Mouse (Mus musculus) CH12.LX (cell line): ENCODE measurements around the gene Mknk2. TPM values are rescaled to one million over a fixed set of nuclear protein-coding genes. Genes with fewer than 3 reads are reported as not detected.

ENCODE experiments used
- DNase-seq: peaks from one replicate; pipeline ENCODE4 v3.0.0-alpha.2; 2013; ENCODE audit errors: extremely low read depth
- H3K27ac ChIP-seq: 2 replicates; pipeline ENCODE4 v1.5.1; 2012; ENCODE audit warnings: low read depth, mild to moderate bottlenecking, control low read depth, moderate library complexity; ENCODE audit not compliant: insufficient read depth
- H3K27me3 ChIP-seq: replicated peaks from 2 replicates; pipeline ENCODE3; 2012; ENCODE audit warnings: inconsistent platforms
- H3K36me3 ChIP-seq, 2 experiments: replicated peaks in 1 of 2; 2 replicates each; pipeline versions ENCODE3 to v1.6.1; 2012; ENCODE audit warnings: inconsistent platforms in 1 of 2, low read length in 1 of 2, mild to moderate bottlenecking in 1 of 2, mixed read lengths in 1 of 2, moderate library complexity in 1 of 2; ENCODE audit not compliant: control insufficient read depth in 1 of 2, insufficient read depth in 1 of 2
- H3K4me1 ChIP-seq, 2 experiments: 2 replicates each; pipeline ENCODE4 v1.6.1; 2012; ENCODE audit warnings: inconsistent platforms in 1 of 2, moderate library complexity in 1 of 2; ENCODE audit not compliant: insufficient read depth in 2 of 2, control insufficient read depth in 1 of 2
- H3K4me2 ChIP-seq: 2 replicates; pipeline ENCODE4 v1.6.1; 2012; ENCODE audit warnings: low read depth, mild to moderate bottlenecking, control low read depth; ENCODE audit not compliant: poor library complexity, insufficient read depth, severe bottlenecking
- H3K4me3 ChIP-seq, 3 experiments: fragments of 150-350 bp in 1 of 3; sonication (generic) in 1 of 3; replicated peaks in 1 of 3; 2 replicates each; pipeline versions ENCODE3 to v1.5.1; 2011 to 2012; ENCODE audit warnings: low read depth in 2 of 3, low read length in 2 of 3, mild to moderate bottlenecking in 2 of 3, moderate library complexity in 2 of 3, control low read depth in 1 of 3, improper control_type of control experiment in 1 of 3, inconsistent platforms in 1 of 3, mixed read lengths in 1 of 3; ENCODE audit not compliant: poor library complexity in 1 of 3
- H3K79me2 ChIP-seq: replicated peaks from 2 replicates; pipeline ENCODE4 v1.6.1; 2012; ENCODE audit warnings: mild to moderate bottlenecking, moderate library complexity; ENCODE audit not compliant: control insufficient read depth, poor library complexity, insufficient read depth, severe bottlenecking; ENCODE audit errors: extremely low read depth
- H3K9ac ChIP-seq: 2 replicates; pipeline ENCODE4 v1.6.1; 2012; ENCODE audit warnings: low read depth, mild to moderate bottlenecking, control low read depth, moderate library complexity; ENCODE audit not compliant: insufficient read depth
- H3K9me3 ChIP-seq: replicated peaks from 2 replicates; pipeline ENCODE3; 2012; ENCODE audit warnings: low read length, inconsistent platforms, mixed read lengths
- BHLHE40 ChIP-seq: IDR thresholded peaks from 2 replicates; pipeline ENCODE4 v1.6.1; 2011; ENCODE audit warnings: mild to moderate bottlenecking, low read depth, low read length, improper control_type of control experiment
- CTCF ChIP-seq, 2 experiments: IDR thresholded peaks in 1 of 2; conservative IDR thresholded peaks in 1 of 2; 2 replicates each; pipeline ENCODE4 v1.5.1; 2011 to 2012; ENCODE audit warnings: low read depth in 2 of 2, low read length in 2 of 2, improper control_type of control experiment in 1 of 2, inconsistent platforms in 1 of 2, mild to moderate bottlenecking in 1 of 2, moderate library complexity in 1 of 2
- ELF1 ChIP-seq: IDR thresholded peaks from 2 replicates; pipeline ENCODE4 v1.6.1; 2014; ENCODE audit warnings: low read depth, mild to moderate bottlenecking, inconsistent platforms, low read length, improper control_type of control experiment
- EP300 ChIP-seq: IDR thresholded peaks from 2 replicates; pipeline ENCODE4 v1.6.1; 2011; ENCODE audit warnings: low read length, improper control_type of control experiment
- ETS1 ChIP-seq: conservative IDR thresholded peaks from 2 replicates; pipeline ENCODE4 v1.6.1; 2012; ENCODE audit warnings: low read depth, mild to moderate bottlenecking, inconsistent platforms, low read length, improper control_type of control experiment, moderate library complexity
- GABPA ChIP-seq: IDR thresholded peaks from 2 replicates; pipeline ENCODE4 v1.6.1; 2012; ENCODE audit warnings: low read depth, low read length, improper control_type of control experiment, inconsistent platforms; ENCODE audit not compliant: insufficient replicate concordance
- IRF4 ChIP-seq: IDR thresholded peaks from 2 replicates; pipeline ENCODE4 v1.6.1; 2014; ENCODE audit warnings: low read depth, mild to moderate bottlenecking, inconsistent platforms, low read length, improper control_type of control experiment
- JUN ChIP-seq: IDR thresholded peaks from 2 replicates; pipeline ENCODE4 v1.6.1; 2011; ENCODE audit warnings: low read depth, mild to moderate bottlenecking, low read length, improper control_type of control experiment, moderate library complexity; ENCODE audit not compliant: insufficient read depth
- JUND ChIP-seq: conservative IDR thresholded peaks from 2 replicates; pipeline ENCODE4 v1.6.1; 2011; ENCODE audit warnings: low read depth, low read length, improper control_type of control experiment
- MAZ ChIP-seq: IDR thresholded peaks from 2 replicates; pipeline ENCODE4 v1.6.1; 2012; ENCODE audit warnings: low read depth, mild to moderate bottlenecking, inconsistent platforms, low read length, improper control_type of control experiment, moderate library complexity
- MXI1 ChIP-seq: IDR thresholded peaks from 2 replicates; pipeline ENCODE4 v1.6.1; 2011; ENCODE audit warnings: mild to moderate bottlenecking, low read depth, low read length, improper control_type of control experiment
- MYC ChIP-seq: IDR thresholded peaks from 2 replicates; pipeline ENCODE4 v1.6.1; 2011; ENCODE audit warnings: low read depth, mild to moderate bottlenecking, improper control_type of control experiment, low read length
- NELFE ChIP-seq: IDR thresholded peaks from 2 replicates; pipeline ENCODE4 v1.6.1; 2011; ENCODE audit warnings: low read depth, low read length, improper control_type of control experiment
- PAX5 ChIP-seq: IDR thresholded peaks from 2 replicates; pipeline ENCODE4 v1.6.1; 2012; ENCODE audit warnings: low read length, inconsistent platforms, mixed read lengths
- POLR2AphosphoS2 ChIP-seq: IDR thresholded peaks from 2 replicates; pipeline ENCODE4 v1.6.1; 2011; ENCODE audit warnings: low read depth, low read length, improper control_type of control experiment
- RAD21 ChIP-seq: IDR thresholded peaks from 2 replicates; pipeline ENCODE4 v1.6.1; 2011; ENCODE audit warnings: low read depth, mild to moderate bottlenecking, low read length, improper control_type of control experiment, moderate library complexity
- SMC3 ChIP-seq: IDR thresholded peaks from 2 replicates; pipeline ENCODE4 v1.6.1; 2011; ENCODE audit warnings: low read depth, low read length, improper control_type of control experiment
- TBP ChIP-seq: conservative IDR thresholded peaks from 2 replicates; pipeline ENCODE4 v1.6.1; 2011; ENCODE audit warnings: low read depth, low read length, improper control_type of control experiment
- UBTF ChIP-seq: IDR thresholded peaks from 2 replicates; pipeline ENCODE4 v1.6.1; 2012; ENCODE audit warnings: low read depth, mild to moderate bottlenecking, inconsistent platforms, low read length, improper control_type of control experiment, moderate library complexity
- ZKSCAN1 ChIP-seq: IDR thresholded peaks from 2 replicates; pipeline ENCODE4 v1.6.1; 2012; ENCODE audit warnings: low read depth, inconsistent platforms, low read length, improper control_type of control experiment, borderline replicate concordance
- ZNF384 ChIP-seq: IDR thresholded peaks from 2 replicates; pipeline ENCODE4 v1.6.1; 2012; ENCODE audit warnings: low read depth, low read length, improper control_type of control experiment, inconsistent platforms
- dilution Hi-C: fragments of 300-500 bp; cut with MboI; formaldehyde crosslinking; loops from 2 replicates; pipeline ENCODE4 v1.14.3; 2020; ENCODE audit warnings: low sequenced_read_pairs; ENCODE audit not compliant: extremely low pct_unique_long_range_greater_than_20kb, extremely low pct_ligation_motif_present
- in situ Hi-C: fragments of 300-500 bp; cut with MboI; formaldehyde crosslinking; loops from 3 replicates; pipeline ENCODE4 v1.14.3; 2019; ENCODE audit warnings: low sequenced_read_pairs, low pct_ligation_motif_present, low pct_unique_long_range_greater_than_20kb, mixed read lengths
- polyA plus RNA-seq: library from polyadenylated mRNA; unstranded; fragments of >175 nt; gene quantifications from 2 replicates; pipeline ENCODE4 v1.2.1, GENCODE M21; 2012; ENCODE audit warnings: low read depth; ENCODE audit not compliant: insufficient read length
- total RNA-seq, 2 experiments: library from RNA; depleted of rRNA; stranded (reverse); fragments of 300-350 nt in 1 of 2; fragments of >200 nt in 1 of 2; gene quantifications; 2 replicates each; pipeline ENCODE4 v1.2.3; 2012 to 2014

Mknk2 gene
- total and polyA plus RNA-seq, 3 experiments = 91.5 to 199 (median 138) TPM

GRCm38 (mm10) chr10:80683647-80684046, 5.7 kb upstream of the Mknk2 start:
- H3K9ac ChIP-seq = no peak overlapping the region
- no peaks in the 10 kb centered on the region for H3K27me3 ChIP-seq
- peaks cover 14 to 57% of the 10 kb centered on the region in 2 experiments for H3K4me1 ChIP-seq
- H3K79me2 ChIP-seq = no peaks in the 10 kb centered on the region
- no peak overlapping the region for H3K27ac ChIP-seq
- no peak overlapping the region for H3K4me3 ChIP-seq
- in situ Hi-C loops (loop anchor here (5.0 to 25.0 kb wide), 2 partner anchors 71 to 246 kb away; partner anchors contain the start of gene Tcf3), dilution Hi-C loops (no loop called here)
- H3K9me3 ChIP-seq = no peaks in the 10 kb centered on the region
- H3K4me2 ChIP-seq = no peak overlapping the region
- DNase-seq = no peak
- TF ChIP-seq EP300 (no peak), TBP (no peak), POLR2AphosphoS2 (no peak), SMC3 (no peak), CTCF (conservative IDR thresholded peaks at IDR 0.05 in 1 of 2, IDR thresholded peaks at IDR 0.05 in 1 of 2; ENCODE audit: low read depth in 2 of 2, low read length in 2 of 2) (no peak), NELFE (no peak), GABPA (no peak), ZNF384 (no peak), ZKSCAN1 (no peak)
- H3K36me3 ChIP-seq = peaks cover 29 to 54% of the 10 kb centered on the region in 2 experiments

DNA sequence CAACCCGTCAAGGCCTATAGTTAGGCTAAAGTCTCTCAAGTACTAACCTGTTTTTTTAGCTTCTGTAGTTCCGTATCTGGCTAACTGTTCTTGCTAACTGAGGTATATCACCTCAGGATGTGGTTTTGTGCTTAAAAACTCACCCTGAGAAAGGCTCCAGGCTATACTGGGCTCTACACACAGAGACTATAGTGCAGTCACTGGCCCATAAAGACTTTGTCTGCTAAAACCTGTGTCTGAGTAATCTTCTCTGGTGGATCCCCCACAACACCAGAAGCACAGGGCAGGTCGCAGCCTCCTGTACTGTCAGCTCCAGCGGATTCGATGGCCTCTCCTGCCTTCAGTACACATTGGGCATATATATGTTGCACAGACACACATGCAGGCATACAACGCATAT, 4.1 kb upstream of the Mknk2 start:
- no peak overlapping the region for H3K4me3 ChIP-seq
- DNase-seq = peak; percentile 72
- in situ Hi-C loops = loop anchor here (5.0 to 25.0 kb wide), 2 partner anchors 70 to 245 kb away; partner anchors contain the start of gene Tcf3
- dilution Hi-C loops = no loop called here
- H3K27ac ChIP-seq = no peak overlapping the region
- H3K4me1 ChIP-seq = peaks cover 20 to 70% of the 10 kb centered on the region in 2 experiments
- H3K36me3 ChIP-seq = peaks cover 22 to 42% of the 10 kb centered on the region in 2 experiments
- H3K79me2 ChIP-seq = no peaks in the 10 kb centered on the region
- no peaks in the 10 kb centered on the region for H3K27me3 ChIP-seq
- H3K9me3 ChIP-seq = no peaks in the 10 kb centered on the region
- H3K4me2 ChIP-seq = no peak overlapping the region
- no peak overlapping the region for H3K9ac ChIP-seq
- 0 out of 2 replicates have a peak, but pooled peaks have one; percentile 27 for TF ChIP-seq ETS1
- no peak for TF ChIP-seq GABPA
- no peak for TF ChIP-seq PAX5

- Histone ChIP-seq H3K9ac (no peak overlapping the region), H3K4me1 (peaks cover 20 to 69% of the 10 kb centered on the region in 2 experiments), H3K4me3 (no peak overlapping the region), H3K27ac (peak overlapping the region; percentile 59), H3K4me2 (no peak overlapping the region), H3K9me3 (no peaks in the 10 kb centered on the region), H3K36me3 (peaks cover 5 to 24% of the 10 kb centered on the region in 2 experiments), H3K79me2 (peaks cover 7% of the 10 kb centered on the region), H3K27me3 (no peaks in the 10 kb centered on the region)
- TF ChIP-seq ETS1 = no peak
- no peak for TF ChIP-seq MAZ
- TF ChIP-seq JUND = no peak
- no peak for TF ChIP-seq SMC3
- TF ChIP-seq BHLHE40 = no peak
- TF ChIP-seq MXI1 = no peak
- TF ChIP-seq NELFE = no peak
- no peak for TF ChIP-seq ELF1
- TF ChIP-seq IRF4 = no peak
- TF ChIP-seq MYC = no peak
- no peak for TF ChIP-seq CTCF (conservative IDR thresholded peaks at IDR 0.05 in 1 of 2, IDR thresholded peaks at IDR 0.05 in 1 of 2; ENCODE audit: low read depth in 2 of 2, low read length in 2 of 2)
- TF ChIP-seq RAD21 = no peak
- TF ChIP-seq UBTF = no peak
- no peak for TF ChIP-seq GABPA
- TF ChIP-seq JUN = no peak
- TF ChIP-seq PAX5 = no peak
- DNase-seq = no peak
- dilution Hi-C loops (no loop called here), in situ Hi-C loops (loop anchor here (5.0 to 25.0 kb wide), 2 partner anchors 68 to 243 kb away; partner anchors contain the start of gene Tcf3)
Observed at GRCm38 (mm10) chr10:80680260-80680696, 2.4 kb upstream of the Mknk2 start.
